Mouse (Mus musculus) R1 (cell line): ENCODE measurements around the gene Olfr843.

Experiments used
- DNase-seq: peaks from one replicate; pipeline ENCODE4 v3.0.0-alpha.2; 2018; ENCODE audit warnings: low read depth, low spot score

The Olfr843 gene

DNA sequence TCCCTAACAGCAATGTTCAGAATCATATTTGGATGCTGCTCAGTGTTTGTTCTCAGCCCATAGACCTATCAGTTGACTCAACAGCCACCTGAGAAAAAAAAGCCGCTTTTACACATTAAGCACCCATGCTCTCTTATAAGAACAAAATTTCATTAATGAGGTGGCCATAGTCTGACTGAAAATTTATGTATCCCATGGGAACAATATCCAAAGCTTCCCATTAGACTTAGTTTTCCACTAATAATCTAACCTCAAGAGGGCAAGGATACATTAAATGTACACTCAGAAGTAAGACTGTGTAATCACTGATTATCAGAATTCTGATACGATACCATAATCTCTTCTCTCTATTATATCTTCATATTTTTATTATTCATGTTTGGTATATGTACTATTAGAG lies at the start of gene Olfr843:
Olfr843 (minus strand) TSS at position 101 of the 400 bp plus-strand sequence.
- DNase-seq: no peak
